12 mouse cellular contexts compared by ENCODE assay signal in genomic region chr3:57972469-57973245, GRCm38 (mm10).
DNase-seq lines count a peak whose midpoint lies in the region; ATAC-seq and TF ChIP-seq lines count a peak whose summit lies in the region.
"Had no signal": no experiment of that assay in that cellular context is flagged by ENCODE, and none has a peak within 500 bp of the region (broad histone marks: within the 10 kb centered on the region; RNA-seq: fewer than 3 reads in every experiment).

No protein-coding gene starts in this region.

- H3K27ac ChIP-seq in kidney, embryonic 14.5 days (ENCODE audit: low read depth, low read length) = no peak overlapping the region; the same call in 1 of the 2 replicates
- H3K27ac ChIP-seq in kidney, adult 2 months (ENCODE audit: insufficient read depth, low read depth, low read length) = no peak overlapping the region; the same call in 1 of the 2 replicates
- no peak overlapping the region for H3K27ac ChIP-seq in forebrain, postnatal 0 days (ENCODE audit: low read depth, low read length)
- H3K27ac ChIP-seq in midbrain, embryonic 11.5 days (ENCODE audit: low read depth, low read length) = no peak overlapping the region
- H3K27ac ChIP-seq: heart, embryonic 15.5 days; lung, embryonic 15.5 days; stomach, postnatal 0 days had no signal

- H3K27me3 ChIP-seq in kidney, embryonic 14.5 days (ENCODE audit: control insufficient read depth, insufficient read depth, low read length) = no peaks in the 10 kb centered on the region
- H3K27me3 ChIP-seq in kidney, adult 2 months (replicated peaks; ENCODE audit: control insufficient read depth, insufficient read depth, low read length) = no peaks in the 10 kb centered on the region
- H3K27me3 ChIP-seq in forebrain, postnatal 0 days (ENCODE audit: insufficient read depth, low read length) = no peaks in the 10 kb centered on the region
- no peaks in the 10 kb centered on the region for H3K27me3 ChIP-seq in midbrain, embryonic 11.5 days (ENCODE audit: control insufficient read depth, insufficient read depth, low read length)
- H3K27me3 ChIP-seq: heart, embryonic 15.5 days; lung, embryonic 15.5 days had no signal

- DNase-seq in kidney, adult 2 months = no peak
- DNase-seq in brain, adult 2 months (ENCODE audit: low read depth, low spot score) = peak; percentile 40
- DNase-seq in forebrain, postnatal 0 days = no peak
- DNase-seq in midbrain, embryonic 11.5 days (ENCODE audit: low spot score, missing footprints) = peak; percentile 28
- DNase-seq in testis, postnatal 14 days (ENCODE audit: low spot score) = no peak
- no peak for DNase-seq in thymus, postnatal 36 days
- no peak for DNase-seq in thymus, postnatal 4 days

- WGBS in kidney, embryonic 14.5 days = 23% methylated on average over 6 of the region's 6 CpGs
- WGBS in kidney, adult 2 months = 41% methylated on average over 6 of the region's 6 CpGs
- 47% methylated on average over 6 of the region's 6 CpGs for WGBS in forebrain, postnatal 0 days
- WGBS in midbrain, embryonic 11.5 days = 45% methylated on average over 6 of the region's 6 CpGs

- H3K4me3 ChIP-seq in kidney, embryonic 14.5 days (ENCODE audit: low read length) = no peak overlapping the region
- H3K4me3 ChIP-seq in kidney, adult 2 months (ENCODE audit: insufficient read depth, low read depth, low read length) = no peak overlapping the region
- H3K4me3 ChIP-seq in forebrain, postnatal 0 days (ENCODE audit: low read depth, low read length) = no peak overlapping the region
- H3K4me3 ChIP-seq in midbrain, embryonic 11.5 days (ENCODE audit: low read depth, low read length) = no peak overlapping the region
- H3K4me3 ChIP-seq: heart, embryonic 15.5 days; lung, embryonic 15.5 days had no signal

- no peak overlapping the region for H3K4me2 ChIP-seq in kidney, embryonic 14.5 days (replicated peaks; ENCODE audit: low read depth, low read length)
- H3K4me2 ChIP-seq in forebrain, postnatal 0 days (ENCODE audit: low read depth) = no peak overlapping the region
- H3K4me2 ChIP-seq in midbrain, embryonic 11.5 days = no peak overlapping the region
- H3K4me2 ChIP-seq: heart, embryonic 15.5 days; lung, embryonic 15.5 days had no signal

- H3K9ac ChIP-seq in kidney, embryonic 14.5 days (ENCODE audit: low read depth, low read length) = no peak overlapping the region
- H3K9ac ChIP-seq in forebrain, postnatal 0 days = no peak overlapping the region
- H3K9ac ChIP-seq in midbrain, embryonic 11.5 days (ENCODE audit: low read length) = no peak overlapping the region
- H3K9ac ChIP-seq: heart, embryonic 15.5 days; lung, embryonic 15.5 days had no signal

- no peak for TF ChIP-seq CTCF in kidney, adult 2 months (conservative IDR thresholded peaks at IDR 0.05; ENCODE audit: insufficient read depth, insufficient read length, low read depth, low read length)
- no peak for TF ChIP-seq CTCF in forebrain, postnatal 0 days (IDR thresholded peaks at IDR 0.05; ENCODE audit: low read depth)

- TF ChIP-seq POLR2A in kidney, adult 2 months (IDR thresholded peaks at IDR 0.05; ENCODE audit: low read depth, low read length) = no peak

- no peaks in the 10 kb centered on the region for H3K9me3 ChIP-seq in kidney, embryonic 14.5 days (ENCODE audit: control insufficient read depth, low read length)
- H3K9me3 ChIP-seq in forebrain, postnatal 0 days (ENCODE audit: low read length) = no peaks in the 10 kb centered on the region
- H3K9me3 ChIP-seq in midbrain, embryonic 11.5 days (ENCODE audit: control insufficient read depth, low read length) = no peaks in the 10 kb centered on the region
- H3K9me3 ChIP-seq: heart, embryonic 15.5 days; lung, embryonic 15.5 days had no signal

- peak; percentile 84 for ATAC-seq in kidney, embryonic 14.5 days (ENCODE audit: low FRiP score, low TSS enrichment)
- peak; percentile 73 for ATAC-seq in forebrain, postnatal 0 days
- 0 out of 2 replicates have a peak, but pooled peaks have one; percentile 35 for ATAC-seq in midbrain, embryonic 11.5 days (ENCODE audit: low FRiP score)
- ATAC-seq: activated CD4-positive, CD25-positive, alpha-beta regulatory T cell, adult 4 months had no signal

- peaks cover 11% of the 10 kb centered on the region for H3K4me1 ChIP-seq in kidney, embryonic 14.5 days (ENCODE audit: control insufficient read depth, insufficient read depth, low read length)
- H3K4me1 ChIP-seq in kidney, adult 2 months (ENCODE audit: control insufficient read depth, insufficient read depth, low read length) = no peaks in the 10 kb centered on the region
- no peaks in the 10 kb centered on the region for H3K4me1 ChIP-seq in forebrain, postnatal 0 days (ENCODE audit: insufficient read depth)
- peaks cover 3% of the 10 kb centered on the region; the same call in 1 of the 2 replicates for H3K4me1 ChIP-seq in midbrain, embryonic 11.5 days (ENCODE audit: control insufficient read depth, insufficient read depth, low read length)
- H3K4me1 ChIP-seq: heart, embryonic 15.5 days; lung, embryonic 15.5 days had no signal

- H3K36me3 ChIP-seq in kidney, embryonic 14.5 days (ENCODE audit: control insufficient read depth, insufficient read depth, low read length) = no peaks in the 10 kb centered on the region
- H3K36me3 ChIP-seq in kidney, adult 2 months (ENCODE audit: control insufficient read depth, insufficient read depth, low read length) = no peaks in the 10 kb centered on the region
- no peaks in the 10 kb centered on the region for H3K36me3 ChIP-seq in forebrain, postnatal 0 days (ENCODE audit: insufficient read depth)
- H3K36me3 ChIP-seq in midbrain, embryonic 11.5 days (ENCODE audit: control insufficient read depth, insufficient read depth, low read length) = no peaks in the 10 kb centered on the region
- H3K36me3 ChIP-seq: heart, embryonic 15.5 days; lung, embryonic 15.5 days had no signal

Comparison
In these comparisons a context has a peak if more than half of its experiments do, and no peak if none do; other contexts are left out.
1. DNase-seq: peak in brain, adult 2 months (single experiment) and midbrain, embryonic 11.5 days (single experiment); none in kidney, adult 2 months (single experiment), forebrain, postnatal 0 days (single experiment), testis, postnatal 14 days (single experiment), thymus, postnatal 36 days (0 of 2) and thymus, postnatal 4 days (single experiment).
2. Peak in every context shown above with its lines, with median percentiles within 50 percentile points of each other: ATAC-seq.